Mouse (Mus musculus): Measurements from ENCODE around the gene Adprhl1.

Adprhl1 gene

GRCm38 (mm10) chr8:13254019-13254418 is at the start of gene Adprhl1:
Gene Adprhl1 (minus strand): TSS chr8:13254162.
- peak; percentile 26 to 62 for DNase-seq (ENCODE audit: low spot score in 2 of 2)

GRCm38 (mm10) chr8:13301036-13301435 is 47.1 kb upstream of the Adprhl1 start:
- no peak for DNase-seq (ENCODE audit: low spot score in 2 of 2)

- DNase-seq (ENCODE audit: low spot score in 2 of 2), result no peak
These were observed 45.6 kb upstream of the Adprhl1 start for GRCm38 (mm10) chr8:13299571-13299970.

- no peak for DNase-seq (ENCODE audit: low spot score in 2 of 2)
These were observed 39.9 kb upstream of the Adprhl1 start for GRCm38 (mm10) chr8:13293677-13294470.

- DNase-seq (ENCODE audit: low spot score in 2 of 2), result peak; percentile 65 to 73
These were observed 38.4 kb upstream of the Adprhl1 start for GRCm38 (mm10) chr8:13292364-13292763.

GRCm38 (mm10) chr8:13288646-13289045 is 34.7 kb upstream of the Adprhl1 start:
- no peak for DNase-seq (ENCODE audit: low spot score in 2 of 2)

GRCm38 (mm10) chr8:13287692-13288623 is 34.0 kb upstream of the Adprhl1 start, which contains the start of the genes Dcun1d2 and Tmco3:
Gene Dcun1d2 (minus strand): TSS chr8:13288131.
Gene Tmco3 (plus strand): TSS chr8:13288190.
- peak; percentile 92 to 93 for DNase-seq (ENCODE audit: low spot score in 2 of 2)

GRCm38 (mm10) chr8:13287304-13287691 is 33.3 kb upstream of the Adprhl1 start:
- peak; percentile 83 to 91 for DNase-seq (ENCODE audit: low spot score in 2 of 2)

GRCm38 (mm10) chr8:13283200-13283599 is 29.2 kb upstream of the Adprhl1 start:
- no peak for DNase-seq (ENCODE audit: low spot score in 2 of 2)

- no peak for DNase-seq (ENCODE audit: low spot score in 2 of 2)
These were observed 23.0 kb upstream of the Adprhl1 start for GRCm38 (mm10) chr8:13276941-13277447.

GRCm38 (mm10) chr8:13272834-13273233 is 18.9 kb upstream of the Adprhl1 start:
- no peak for DNase-seq (ENCODE audit: low spot score in 2 of 2)

- no peak for DNase-seq (ENCODE audit: low spot score in 2 of 2)
These were observed 13.6 kb upstream of the Adprhl1 start for GRCm38 (mm10) chr8:13267566-13267965.

- DNase-seq (ENCODE audit: low spot score in 2 of 2), result no peak
These were observed 9.4 kb upstream of the Adprhl1 start for GRCm38 (mm10) chr8:13263376-13263775.

GRCm38 (mm10) chr8:13253413-13253812 is 549 bp downstream of the Adprhl1 start:
- no peak for DNase-seq (ENCODE audit: low spot score in 2 of 2)

- no peak for DNase-seq (ENCODE audit: low spot score in 2 of 2)
These were observed 1.1 kb downstream of the Adprhl1 start for GRCm38 (mm10) chr8:13252837-13253236.

- no peak for DNase-seq (ENCODE audit: low spot score in 2 of 2)
These were observed 9.6 kb downstream of the Adprhl1 start for GRCm38 (mm10) chr8:13244343-13244880.

GRCm38 (mm10) chr8:13242985-13243870 is 10.7 kb downstream of the Adprhl1 start:
- no peak for DNase-seq (ENCODE audit: low spot score in 2 of 2)

- peak in 1 of 2 experiments; percentile 42 for DNase-seq (ENCODE audit: low spot score in 2 of 2)
These were observed 13.3 kb downstream of the Adprhl1 start for GRCm38 (mm10) chr8:13240691-13241090.

- DNase-seq (ENCODE audit: low spot score in 2 of 2), result no peak
These were observed 13.9 kb downstream of the Adprhl1 start for GRCm38 (mm10) chr8:13240055-13240454.

- DNase-seq (ENCODE audit: low spot score in 2 of 2), result no peak
These were observed 19.2 kb downstream of the Adprhl1 start for GRCm38 (mm10) chr8:13234803-13235202.

- no peak for DNase-seq (ENCODE audit: low spot score in 2 of 2)
These were observed 23.5 kb downstream of the Adprhl1 start for GRCm38 (mm10) chr8:13230471-13230870.

All from urinary bladder, postnatal 36 days (tissue).